Mouse (Mus musculus) stomach, embryonic 14.5 days (tissue): ENCODE data around the gene Pla2g4b. TPM values are rescaled to one million over a fixed set of nuclear protein-coding genes. Genes with fewer than 3 reads are reported as not detected.

ENCODE experiments used
- ATAC-seq: fragments of 200-750 bp; cut with Nextera tagmentation; 2 replicates; pipeline ENCODE4 v1.8.0; 2017; ENCODE audit warnings: low read depth, moderate TSS enrichment; ENCODE audit not compliant: insufficient number of reproducible peaks, insufficient read depth, low FRiP score
- H3K27ac ChIP-seq: fragments of 300-500 bp; sonication (generic); 2 replicates; pipeline ENCODE4 v1.5.1; 2014; ENCODE audit warnings: mild to moderate bottlenecking, low read length, moderate library complexity, mixed read lengths
- H3K27me3 ChIP-seq: fragments of 300-500 bp; sonication (generic); 2 replicates; pipeline ENCODE4 v1.6.1; 2014; ENCODE audit warnings: low read length, control low read depth, mixed read lengths; ENCODE audit not compliant: control insufficient read depth, insufficient read depth
- H3K36me3 ChIP-seq: fragments of 300-500 bp; sonication (generic); 2 replicates; pipeline ENCODE4 v1.6.1; 2014; ENCODE audit warnings: mild to moderate bottlenecking, control low read depth, low read length, moderate library complexity, mixed read lengths; ENCODE audit not compliant: control insufficient read depth, insufficient read depth
- H3K4me1 ChIP-seq: fragments of 300-500 bp; sonication (generic); 2 replicates; pipeline ENCODE4 v1.6.1; 2014; ENCODE audit warnings: low read length, control low read depth, mixed read lengths; ENCODE audit not compliant: control insufficient read depth, insufficient read depth
- H3K4me2 ChIP-seq: fragments of 300-500 bp; sonication (generic); replicated peaks from 2 replicates; pipeline ENCODE4 v1.6.1; 2014; ENCODE audit warnings: low read depth, low read length, control low read depth
- H3K4me3 ChIP-seq: fragments of 300-500 bp; sonication (generic); 2 replicates; pipeline ENCODE4 v1.5.1; 2014; ENCODE audit warnings: low read depth, low read length, control low read depth
- H3K9ac ChIP-seq: fragments of 300-500 bp; sonication (generic); replicated peaks from 2 replicates; pipeline ENCODE4 v1.6.1; 2014; ENCODE audit warnings: low read depth, mild to moderate bottlenecking, control low read depth, low read length, moderate library complexity, mixed read lengths
- H3K9me3 ChIP-seq: fragments of 300-500 bp; sonication (generic); 2 replicates; pipeline ENCODE4 v1.6.1; 2016; ENCODE audit warnings: low read depth, low read length, control low read depth; ENCODE audit not compliant: control insufficient read depth
- WGBS: fragments of 180-500 bp; shearing (Covaris S2); extraction: QIAGEN DNeasy Blood & Tissue Kit; methylation state at CpG from one replicate; pipeline ENCODE4 v1.1.7; 2014; 5-methylcytosine and 5-hydroxymethylcytosine counted together
- polyA plus RNA-seq: library from polyadenylated mRNA; unstranded; fragments of >200 nt; fragmentation: Nextera tagmentation; extraction: Ambion mirVana; gene quantifications from 2 replicates; pipeline ENCODE4 v1.2.1, GENCODE M21; 2014

Gene Pla2g4b
- polyA plus RNA-seq, 1 experiment from 2014 or later, result 1.6 TPM

GRCm38 (mm10) chr2:120008672-120009071 is 24.5 kb upstream of the Pla2g4b start:
- Histone ChIP-seq H3K27me3 (no peaks in the 10 kb centered on the region), H3K27ac (no peak overlapping the region)
- WGBS, result 40% methylated on average over 4 of the region's 4 CpGs

GRCm38 (mm10) chr2:120011462-120012200 is 21.6 kb upstream of the Pla2g4b start:
- H3K4me2 ChIP-seq, result no peak overlapping the region
- 0 out of 2 replicates have a peak, but pooled peaks have one; percentile 56 for ATAC-seq
- peaks cover 20% of the 10 kb centered on the region; the same call in 1 of the 2 replicates for H3K36me3 ChIP-seq
- H3K9ac ChIP-seq, result no peak overlapping the region
- H3K4me1 ChIP-seq, result no peaks in the 10 kb centered on the region
- H3K27ac ChIP-seq, result no peak overlapping the region
- WGBS, result 77% methylated on average over 8 of the region's 8 CpGs
- H3K4me3 ChIP-seq, result no peak overlapping the region
- no peaks in the 10 kb centered on the region for H3K27me3 ChIP-seq
- H3K9me3 ChIP-seq, result no peaks in the 10 kb centered on the region

More at GRCm38 (mm10) chr2:120008672-120009071, 24.5 kb upstream of the Pla2g4b start:
- Histone ChIP-seq H3K9ac (no peak overlapping the region), H3K9me3 (no peaks in the 10 kb centered on the region), H3K4me3 (no peak overlapping the region), H3K36me3 (peaks cover 6% of the 10 kb centered on the region; the same call in 1 of the 2 replicates), H3K4me2 (no peak overlapping the region), H3K4me1 (no peaks in the 10 kb centered on the region)
- no peak for ATAC-seq

- peaks cover 27% of the 10 kb centered on the region; the same call in 1 of the 2 replicates for H3K36me3 ChIP-seq
- no peak overlapping the region for H3K4me3 ChIP-seq
- WGBS, result 87% methylated on average over 13 of the region's 13 CpGs
- no peaks in the 10 kb centered on the region for H3K9me3 ChIP-seq
- no peak overlapping the region for H3K9ac ChIP-seq
- ATAC-seq, result no peak
- H3K27me3 ChIP-seq, result no peaks in the 10 kb centered on the region
- H3K4me2 ChIP-seq, result no peak overlapping the region
- no peaks in the 10 kb centered on the region for H3K4me1 ChIP-seq
- H3K27ac ChIP-seq, result no peak overlapping the region
Measured at GRCm38 (mm10) chr2:120012924-120013323, 20.3 kb upstream of the Pla2g4b start.

- ATAC-seq, result no peak
- H3K27ac ChIP-seq, result no peak overlapping the region
- H3K9me3 ChIP-seq, result no peaks in the 10 kb centered on the region
- H3K9ac ChIP-seq, result no peak overlapping the region
- no peak overlapping the region for H3K4me2 ChIP-seq
- H3K36me3 ChIP-seq, result peaks cover 34% of the 10 kb centered on the region; the same call in 1 of the 2 replicates
- WGBS, result 99% methylated on average over 2 of the region's 2 CpGs
- no peaks in the 10 kb centered on the region for H3K27me3 ChIP-seq
- no peak overlapping the region for H3K4me3 ChIP-seq
- no peaks in the 10 kb centered on the region for H3K4me1 ChIP-seq
Measured at GRCm38 (mm10) chr2:120013831-120014486, 19.3 kb upstream of the Pla2g4b start.

GRCm38 (mm10) chr2:120015882-120016281 is 17.3 kb upstream of the Pla2g4b start:
- 88% methylated on average over 4 of the region's 4 CpGs for WGBS
- H3K4me3 ChIP-seq, result no peak overlapping the region
- no peaks in the 10 kb centered on the region for H3K4me1 ChIP-seq
- ATAC-seq, result no peak
- no peak overlapping the region for H3K27ac ChIP-seq
- peaks cover 43% of the 10 kb centered on the region for H3K36me3 ChIP-seq
- H3K9ac ChIP-seq, result no peak overlapping the region
- no peaks in the 10 kb centered on the region for H3K9me3 ChIP-seq
- H3K4me2 ChIP-seq, result no peak overlapping the region
- H3K27me3 ChIP-seq, result no peaks in the 10 kb centered on the region

GRCm38 (mm10) chr2:120017599-120017998 is 15.6 kb upstream of the Pla2g4b start:
- Histone ChIP-seq H3K9me3 (no peaks in the 10 kb centered on the region), H3K36me3 (peaks cover 46% of the 10 kb centered on the region), H3K4me3 (no peak overlapping the region), H3K27me3 (no peaks in the 10 kb centered on the region), H3K9ac (no peak overlapping the region), H3K4me2 (no peak overlapping the region), H3K27ac (peak overlapping the region; percentile 10; the same call in 1 of the 2 replicates), H3K4me1 (no peaks in the 10 kb centered on the region)
- ATAC-seq, result no peak
- 62% methylated on average over 12 of the region's 12 CpGs for WGBS

- Histone ChIP-seq H3K9ac (no peak overlapping the region), H3K4me3 (no peak overlapping the region), H3K4me2 (no peak overlapping the region), H3K36me3 (peaks cover 24% of the 10 kb centered on the region), H3K27ac (no peak overlapping the region), H3K4me1 (peaks cover 11% of the 10 kb centered on the region), H3K27me3 (no peaks in the 10 kb centered on the region), H3K9me3 (no peaks in the 10 kb centered on the region)
- WGBS, result 90% methylated on average over 5 of the region's 5 CpGs
- no peak for ATAC-seq
Measured at GRCm38 (mm10) chr2:120024337-120024736, 8.9 kb upstream of the Pla2g4b start.

- H3K4me2 ChIP-seq, result peak within 1 kb of the TSS; percentile 79
- no peaks in the 10 kb centered on the region for H3K27me3 ChIP-seq
- peak; percentile 86 for ATAC-seq
- WGBS, result 5% methylated on average over 49 of the region's 50 CpGs
- H3K9ac ChIP-seq, result peak within 1 kb of the TSS; percentile 81
- peak within 1 kb of the TSS; percentile 78 for H3K4me3 ChIP-seq
- H3K36me3 ChIP-seq, result peaks cover 22% of the 10 kb centered on the region
- H3K27ac ChIP-seq, result peak within 1 kb of the TSS; percentile 91
- H3K4me1 ChIP-seq, result peaks cover 11% of the 10 kb centered on the region
- H3K9me3 ChIP-seq, result no peaks in the 10 kb centered on the region
Measured at GRCm38 (mm10) chr2:120026984-120027949, 6.0 kb upstream of the Pla2g4b start, which contains the start of the genes Jmjd7 and Gm28042. TSS of gene Jmjd7 (plus strand) at chr2:120027483. TSS of gene Gm28042 (plus strand) at chr2:120027493.
